Mouse (Mus musculus) cerebellum, adult (tissue): ENCODE data around the gene Gatm.

Experiments
- ATAC-seq: cut with Nextera tagmentation; 2 replicates; pipeline ENCODE4 v1.9.2; 2017; ENCODE audit warnings: mild to moderate bottlenecking, moderate library complexity, mixed read lengths; ENCODE audit not compliant: insufficient number of reproducible peaks, low FRiP score, low TSS enrichment

Gatm gene

GRCm38 (mm10) chr2:122616237-122616636, 5.1 kb upstream of the Gatm start:
- no peak for ATAC-seq

DNA sequence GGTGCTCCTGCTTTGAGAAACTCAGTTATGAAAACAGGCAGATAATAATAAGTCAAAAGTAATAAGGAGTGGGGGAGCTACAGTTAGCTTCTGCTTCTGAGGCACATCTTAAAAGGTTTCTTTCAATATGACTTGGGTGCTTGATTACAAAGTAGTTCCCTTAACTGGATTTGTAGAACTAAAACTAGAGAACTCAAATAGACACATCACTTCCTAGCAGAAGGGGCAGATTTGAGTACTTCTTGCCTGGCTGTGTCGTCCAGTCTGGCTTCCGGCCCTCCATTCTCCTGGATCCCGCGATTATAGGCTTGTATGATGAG, 511 bp upstream of the Gatm start:
- ATAC-seq = no peak

GRCm38 (mm10) chr2:122608820-122609219, 2.3 kb downstream of the Gatm start:
- no peak for ATAC-seq

DNA sequence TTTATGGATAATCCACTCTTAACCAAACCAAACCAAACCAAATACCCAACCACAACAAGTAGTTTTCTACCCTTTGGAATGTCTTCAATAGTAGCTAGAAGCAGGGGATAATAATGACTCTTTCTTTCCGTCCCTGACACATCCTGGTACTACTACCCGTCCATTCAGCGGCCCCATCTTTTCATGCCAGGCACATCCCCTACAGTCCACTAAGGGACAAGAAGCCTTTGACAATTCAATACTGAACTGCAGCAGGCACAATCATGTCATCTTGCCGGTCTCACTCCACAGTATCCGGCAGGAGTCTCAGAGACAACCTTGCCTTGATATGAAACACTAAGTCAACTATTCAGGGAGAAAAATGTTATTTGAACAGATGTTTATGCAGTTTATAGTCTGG, 5.3 kb downstream of the Gatm start:
- ATAC-seq = no peak

DNA sequence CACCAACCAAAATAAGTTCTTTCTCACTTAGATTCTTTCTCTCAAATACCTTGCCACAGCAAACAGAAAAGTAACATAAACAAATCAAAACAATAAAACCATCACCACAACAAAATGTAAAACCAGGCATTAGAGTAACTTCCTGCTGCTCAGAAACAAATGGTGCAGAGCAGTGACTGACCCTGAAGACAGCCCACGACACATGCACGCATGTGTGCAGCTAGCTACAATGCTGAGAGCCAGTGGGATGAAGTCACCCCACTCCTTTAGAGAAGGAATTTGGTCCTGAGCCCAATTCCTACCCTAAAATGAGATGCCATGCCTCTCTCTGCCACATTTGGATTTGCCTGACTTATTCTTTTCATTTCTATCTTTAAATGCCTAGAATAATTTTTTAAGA, 9.7 kb downstream of the Gatm start:
- ATAC-seq = no peak

GRCm38 (mm10) chr2:122599736-122600135, 11.4 kb downstream of the Gatm start:
- no peak for ATAC-seq

GRCm38 (mm10) chr2:122595461-122595860, 15.6 kb downstream of the Gatm start:
- no peak for ATAC-seq

- no peak for ATAC-seq
These were observed 19.9 kb downstream of the Gatm start for GRCm38 (mm10) chr2:122591213-122591612.

- no peak for ATAC-seq
These were observed 20.8 kb downstream of the Gatm start for GRCm38 (mm10) chr2:122590351-122590750.

GRCm38 (mm10) chr2:122587861-122588519, 23.1 kb downstream of the Gatm start:
- ATAC-seq = no peak

DNA sequence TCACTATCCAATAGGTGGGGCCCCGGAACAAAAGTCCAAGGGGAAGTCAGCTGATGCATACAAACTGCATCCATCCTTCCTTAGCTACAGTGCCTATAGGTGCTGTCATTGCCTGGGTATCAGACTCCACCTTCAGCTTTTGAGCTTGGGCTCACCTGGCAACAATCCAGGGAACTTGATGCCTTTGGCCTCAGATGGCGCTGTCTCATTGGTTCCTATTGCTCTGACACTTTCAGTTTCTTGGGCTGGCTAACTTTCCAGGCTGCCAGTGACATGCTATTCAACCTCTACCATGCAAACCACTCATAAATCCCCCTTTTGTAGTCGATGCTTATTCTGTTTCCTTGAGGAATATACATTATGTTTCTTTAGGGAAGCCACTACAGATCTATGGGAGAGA, 24.8 kb downstream of the Gatm start:
- ATAC-seq = no peak

- ATAC-seq = no peak
These were observed 28.8 kb downstream of the Gatm start for GRCm38 (mm10) chr2:122582324-122582723.

DNA sequence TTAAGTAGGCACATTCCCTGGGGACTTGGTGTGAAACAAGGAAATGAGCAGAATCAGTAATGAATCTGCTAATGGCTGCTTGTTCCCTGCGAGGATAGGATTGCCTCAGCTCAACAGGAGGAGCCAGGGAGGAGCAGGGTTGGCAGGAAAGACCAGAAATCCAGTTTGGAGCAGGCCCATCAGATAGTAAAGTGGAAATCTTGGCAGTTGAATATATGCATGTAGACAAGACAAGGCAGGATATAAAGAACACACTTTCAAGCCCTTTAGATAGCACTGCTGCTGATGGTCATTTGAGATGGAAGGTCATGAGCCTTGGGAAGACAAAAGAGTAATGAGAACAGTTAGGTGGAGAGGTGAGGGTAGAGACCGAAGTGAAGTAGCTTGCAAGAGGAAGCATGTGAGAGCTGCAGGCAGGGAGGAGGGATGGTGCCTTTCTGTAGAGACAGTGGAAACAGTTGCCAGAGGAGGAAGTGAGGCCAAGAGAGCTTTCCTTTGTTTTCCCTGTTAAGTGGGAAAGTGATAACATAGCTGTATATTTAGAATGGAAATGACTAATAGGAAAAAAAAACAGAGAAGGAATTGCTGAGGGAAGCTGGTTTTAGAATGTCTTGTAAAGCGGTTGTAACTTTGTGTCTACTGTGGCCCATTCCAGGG, 29.6 kb downstream of the Gatm start:
- ATAC-seq = no peak

DNA sequence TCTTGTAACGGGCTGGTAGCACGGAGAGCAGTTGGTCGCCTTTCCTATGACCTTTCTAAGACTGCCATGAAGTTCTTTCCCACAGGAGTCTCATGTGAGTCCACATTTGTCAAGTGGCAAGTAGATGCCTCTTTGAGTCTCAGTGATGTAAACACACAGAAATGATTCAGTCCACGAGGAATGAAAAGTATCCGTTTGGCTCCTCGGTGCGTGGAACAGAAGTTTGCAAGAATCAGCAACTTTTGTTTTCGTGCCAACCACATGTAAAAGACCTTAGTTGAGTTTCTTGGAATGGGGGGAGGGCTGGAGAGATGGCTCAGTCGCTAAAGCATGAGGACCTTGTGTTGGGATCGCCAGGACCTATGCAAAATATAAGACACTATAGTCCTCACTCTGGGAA, 30.7 kb downstream of the Gatm start:
- no peak for ATAC-seq

DNA sequence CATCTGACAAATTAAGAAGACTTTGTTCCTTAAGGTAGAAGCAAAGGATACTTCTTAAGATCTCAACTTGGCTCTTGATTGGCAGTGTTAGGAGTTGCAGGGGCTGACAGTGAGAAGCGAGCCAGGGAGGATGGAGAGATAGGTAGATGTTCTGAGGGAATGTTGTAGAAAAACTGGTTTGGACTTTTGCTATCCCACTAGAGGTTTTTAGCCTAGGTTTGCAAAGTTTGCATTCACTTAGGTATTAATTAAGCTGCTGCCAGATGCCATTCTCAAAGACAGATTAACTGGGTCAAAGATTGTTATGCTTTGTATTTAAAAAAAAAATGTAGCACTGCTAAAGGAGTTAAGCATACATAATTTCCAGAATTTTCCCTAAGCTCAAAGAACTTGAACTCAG, 33.8 kb downstream of the Gatm start:
- no peak for ATAC-seq

DNA sequence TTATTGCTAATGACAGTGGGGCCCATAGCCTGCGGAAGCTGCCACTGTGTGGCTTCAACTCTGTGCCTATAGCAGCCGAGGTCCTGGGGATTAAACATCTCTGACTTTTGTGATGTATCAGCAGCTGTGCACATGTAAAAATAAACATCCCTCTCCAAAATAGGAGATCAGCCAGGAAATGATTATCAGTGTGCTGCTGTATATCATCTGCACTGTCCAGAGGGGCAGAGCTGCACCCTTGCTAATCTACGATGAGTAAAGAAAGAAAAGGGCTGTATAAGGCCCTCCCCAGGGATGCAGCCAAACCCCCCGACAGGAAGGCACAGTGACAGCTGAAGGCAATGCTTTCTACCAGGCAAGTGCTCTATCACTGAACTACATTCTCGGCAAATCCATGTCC, 34.8 kb downstream of the Gatm start:
- ATAC-seq = no peak

- no peak for ATAC-seq
These were observed 35.6 kb downstream of the Gatm start for GRCm38 (mm10) chr2:122575470-122575869.

DNA sequence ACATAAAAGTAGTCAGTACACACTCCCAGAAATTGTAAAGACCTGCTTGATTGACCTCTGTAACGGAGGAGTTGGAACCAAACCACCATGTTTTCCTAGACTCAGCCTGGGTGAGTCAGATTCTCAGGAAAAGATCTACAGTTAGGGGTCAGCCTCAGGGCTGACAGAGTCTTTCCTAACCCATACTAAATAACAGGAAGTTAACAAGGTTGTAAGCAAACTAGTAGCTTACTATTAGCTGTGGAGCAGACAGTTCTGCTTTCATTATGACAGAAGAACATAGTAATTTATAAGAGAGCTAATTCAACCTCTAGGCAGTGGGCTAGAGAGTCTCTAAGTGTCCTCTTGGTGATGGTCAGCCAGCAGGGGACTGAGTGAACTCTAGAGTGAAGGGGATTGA, 38.7 kb downstream of the Gatm start:
- ATAC-seq = no peak

- no peak for ATAC-seq
These were observed 39.8 kb downstream of the Gatm start for GRCm38 (mm10) chr2:122571326-122571725.

- no peak for ATAC-seq
These were observed 40.7 kb downstream of the Gatm start for GRCm38 (mm10) chr2:122570430-122570829.

- 0 out of 2 replicates have a peak, but pooled peaks have one; percentile 49 for ATAC-seq
These were observed 41.7 kb downstream of the Gatm start for GRCm38 (mm10) chr2:122569439-122569838.

DNA sequence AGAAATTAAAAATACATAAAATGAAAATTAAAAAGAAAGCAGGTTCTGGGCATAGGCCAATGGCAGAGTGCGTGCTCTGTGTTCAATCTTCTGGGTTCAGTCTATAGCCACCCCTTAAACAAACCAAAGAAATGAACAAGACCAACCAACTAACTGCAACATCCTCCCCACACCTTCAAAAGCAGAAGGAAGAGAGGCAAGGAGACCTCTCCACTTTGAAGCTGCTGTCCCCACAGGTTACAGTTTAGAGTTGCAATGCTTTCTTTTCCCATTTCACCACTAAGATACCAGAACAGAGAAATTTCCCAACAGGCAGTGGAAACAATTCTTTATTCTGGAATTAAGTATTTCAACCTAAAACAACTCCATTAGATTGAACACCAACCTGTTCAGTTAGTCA, 48.9 kb downstream of the Gatm start:
- ATAC-seq = no peak
